Mouse (Mus musculus) hindbrain, embryonic 12.5 days (tissue): ENCODE measurements around the gene Brpf1. TPM values are rescaled to one million over a fixed set of nuclear protein-coding genes. Genes with fewer than 3 reads are reported as not detected.

Source experiments
- ATAC-seq: fragments of 200-750 bp; cut with Nextera tagmentation; 2 replicates; pipeline ENCODE4 v1.8.0; 2017; ENCODE audit warnings: moderate TSS enrichment; ENCODE audit not compliant: low FRiP score
- H3K27ac ChIP-seq: fragments of 300-500 bp; sonication (generic); 2 replicates; pipeline ENCODE4 v1.5.1; 2016; ENCODE audit warnings: mild to moderate bottlenecking
- H3K27me3 ChIP-seq: fragments of 300-500 bp; sonication (generic); 2 replicates; pipeline ENCODE4 v1.6.1; 2016; ENCODE audit warnings: mild to moderate bottlenecking
- H3K36me3 ChIP-seq: fragments of 300-500 bp; sonication (generic); 2 replicates; pipeline ENCODE4 v1.6.1; 2016; ENCODE audit warnings: mild to moderate bottlenecking
- H3K4me1 ChIP-seq: fragments of 300-500 bp; sonication (generic); 2 replicates; pipeline ENCODE4 v1.6.1; 2016
- H3K4me2 ChIP-seq: fragments of 300-500 bp; sonication (generic); replicated peaks from 2 replicates; pipeline ENCODE4 v1.6.1; 2016; ENCODE audit warnings: mild to moderate bottlenecking
- H3K4me3 ChIP-seq: fragments of 300-500 bp; sonication (generic); 2 replicates; pipeline ENCODE4 v1.5.1; 2016; ENCODE audit warnings: mild to moderate bottlenecking
- H3K9ac ChIP-seq: fragments of 300-500 bp; sonication (generic); 2 replicates; pipeline ENCODE4 v1.6.1; 2016; ENCODE audit warnings: mild to moderate bottlenecking, moderate library complexity
- H3K9me3 ChIP-seq: fragments of 300-500 bp; sonication (generic); replicated peaks from 2 replicates; pipeline ENCODE4 v1.6.1; 2016; ENCODE audit warnings: mild to moderate bottlenecking
- WGBS: fragments of 180-500 bp; shearing (Covaris S2); methylation state at CpG from one replicate; pipeline ENCODE4 v1.1.7; 2016; 5-methylcytosine and 5-hydroxymethylcytosine counted together
- polyA plus RNA-seq: library from polyadenylated mRNA; unstranded; fragments of >200 nt; fragmentation: Nextera tagmentation; extraction: Ambion mirVana; gene quantifications from 2 replicates; pipeline ENCODE4 v1.2.1, GENCODE M21; 2016

Brpf1 gene
- polyA plus RNA-seq, 1 experiment from 2014 or later = 28.2 TPM

DNA sequence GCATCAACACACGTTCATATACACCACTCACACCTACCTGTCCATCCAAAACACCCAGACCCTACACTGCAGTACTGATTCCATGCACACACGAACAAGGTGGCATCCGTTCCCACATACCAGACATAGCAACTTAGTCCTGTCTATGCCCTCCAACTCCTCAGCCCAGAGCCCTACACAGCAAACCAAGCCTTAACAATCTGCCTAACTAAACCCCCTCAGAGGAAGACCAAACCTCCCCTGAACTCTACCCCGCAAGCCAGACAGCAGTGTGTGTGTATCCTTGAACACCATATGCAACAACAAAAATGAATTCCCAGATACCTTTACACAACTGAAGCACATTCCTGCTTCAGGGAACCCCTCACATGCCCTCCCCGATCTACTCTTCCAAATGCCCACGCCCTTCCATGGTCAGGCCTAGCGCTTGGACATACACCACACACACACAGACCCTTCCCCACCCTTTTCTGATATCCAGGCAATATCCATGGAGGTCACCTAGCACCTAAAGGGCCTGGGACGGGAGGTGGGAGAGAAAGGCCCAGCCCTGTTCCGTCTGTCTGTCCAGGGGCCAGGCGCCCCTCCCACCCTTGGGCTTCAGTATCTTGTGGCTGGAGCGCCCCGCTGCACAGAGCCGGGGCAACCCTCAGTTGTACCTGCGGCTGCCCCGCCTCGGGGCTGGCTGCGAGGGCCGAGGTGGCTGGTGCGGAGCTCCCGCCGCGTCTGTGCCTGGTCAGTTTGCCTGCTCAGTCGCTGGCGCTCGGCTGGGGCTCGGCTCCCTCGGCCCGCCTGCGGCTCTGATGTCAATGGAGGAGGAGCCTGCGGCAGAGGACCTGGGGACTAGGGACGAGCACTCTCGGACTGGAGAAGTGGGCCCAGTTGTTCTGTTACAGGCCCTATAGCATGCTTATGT, 36.5 kb downstream of the Brpf1 start, which contains the start of gene Camk1:
Gene Camk1, minus strand, starts transcription at position 808 of the 916 bp plus-strand sequence.
- Histone ChIP-seq H3K4me2 (peak within 1 kb of the TSS; percentile 73), H3K4me3 (peak within 1 kb of the TSS; percentile 52), H3K27ac (no peak within 1 kb of the TSS), H3K9ac (peak within 1 kb of the TSS; percentile 80), H3K36me3 (peaks cover 11% of the 10 kb centered on the region), H3K9me3 (no peaks in the 10 kb centered on the region), H3K4me1 (peaks cover 25% of the 10 kb centered on the region), H3K27me3 (no peaks in the 10 kb centered on the region)
- WGBS = 17% methylated on average over 32 of the region's 32 CpGs
- peak; percentile 86 for ATAC-seq

DNA sequence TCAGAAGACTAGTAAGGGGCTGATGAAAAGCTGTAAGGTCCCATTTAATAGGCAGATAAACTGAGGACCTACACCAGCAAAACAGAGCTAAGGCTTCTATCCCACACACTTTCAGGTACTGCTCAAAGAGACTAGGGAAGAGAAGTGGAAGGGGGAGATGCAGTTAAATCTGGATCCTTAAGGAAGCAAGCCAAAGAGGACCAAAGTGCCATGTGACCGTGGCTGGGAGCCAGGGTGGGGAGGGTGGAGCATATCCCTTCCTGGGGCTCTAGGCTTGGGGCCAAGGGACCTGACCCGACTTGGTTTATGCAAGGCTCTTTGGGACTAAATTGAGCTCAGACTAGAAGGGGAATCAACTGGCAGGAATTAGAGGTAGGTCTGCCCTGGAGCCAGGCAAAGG, 37.4 kb downstream of the Brpf1 start:
- H3K36me3 ChIP-seq = peaks cover 11% of the 10 kb centered on the region
- H3K4me2 ChIP-seq = peak overlapping the region; percentile 73
- no peak overlapping the region for H3K27ac ChIP-seq
- peaks cover 25% of the 10 kb centered on the region for H3K4me1 ChIP-seq
- WGBS = 54% methylated on average over 2 of the region's 2 CpGs
- no peaks in the 10 kb centered on the region for H3K27me3 ChIP-seq
- H3K4me3 ChIP-seq = no peak overlapping the region
- H3K9me3 ChIP-seq = no peaks in the 10 kb centered on the region
- ATAC-seq = peak; percentile 32
- H3K9ac ChIP-seq = no peak overlapping the region

- H3K4me1 ChIP-seq = peaks cover 20% of the 10 kb centered on the region
- no peak for ATAC-seq
- no peak overlapping the region for H3K4me2 ChIP-seq
- no peak overlapping the region for H3K9ac ChIP-seq
- H3K27ac ChIP-seq = no peak overlapping the region
- H3K9me3 ChIP-seq = no peaks in the 10 kb centered on the region
- no peaks in the 10 kb centered on the region for H3K36me3 ChIP-seq
- WGBS = 84% methylated on average over 4 of the region's 4 CpGs
- no peaks in the 10 kb centered on the region for H3K27me3 ChIP-seq
- no peak overlapping the region for H3K4me3 ChIP-seq
Measured at GRCm38 (mm10) chr6:113346897-113347296, 40.0 kb downstream of the Brpf1 start.

GRCm38 (mm10) chr6:113350538-113350937, 43.6 kb downstream of the Brpf1 start:
- Histone ChIP-seq H3K9me3 (no peaks in the 10 kb centered on the region), H3K36me3 (no peaks in the 10 kb centered on the region), H3K27ac (no peak overlapping the region), H3K9ac (no peak overlapping the region), H3K27me3 (no peaks in the 10 kb centered on the region), H3K4me3 (no peak overlapping the region), H3K4me2 (no peak overlapping the region), H3K4me1 (no peaks in the 10 kb centered on the region)
- ATAC-seq = no peak

DNA sequence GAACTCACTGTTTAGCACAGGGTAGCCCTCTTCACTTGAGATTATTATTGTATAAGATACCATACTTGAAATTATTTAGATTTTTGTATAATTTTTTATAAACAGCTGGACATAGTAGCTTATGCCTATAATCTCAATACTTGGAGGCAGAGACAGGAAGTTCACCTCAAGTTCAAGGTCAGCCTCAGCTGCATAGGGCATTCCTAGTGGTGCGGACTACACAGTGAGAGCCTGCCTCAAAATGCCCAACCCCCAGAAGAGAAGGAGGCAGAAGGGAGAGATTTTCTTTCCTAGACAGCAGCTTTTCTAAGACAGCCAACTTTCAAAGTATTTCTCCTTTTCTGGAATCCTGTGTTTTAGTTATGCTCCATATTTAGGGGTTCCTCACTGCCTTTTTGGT, 44.2 kb downstream of the Brpf1 start:
- Histone ChIP-seq H3K27me3 (no peaks in the 10 kb centered on the region), H3K4me2 (no peak overlapping the region), H3K4me3 (no peak overlapping the region), H3K27ac (no peak overlapping the region), H3K9ac (no peak overlapping the region), H3K9me3 (no peaks in the 10 kb centered on the region), H3K36me3 (no peaks in the 10 kb centered on the region), H3K4me1 (no peaks in the 10 kb centered on the region)
- ATAC-seq = no peak
- WGBS = 79% methylated on average over 1 of the region's 1 CpGs

GRCm38 (mm10) chr6:113351653-113352052, 44.7 kb downstream of the Brpf1 start:
- H3K9ac ChIP-seq = no peak overlapping the region
- no peak for ATAC-seq
- 65% methylated on average over 10 of the region's 10 CpGs for WGBS
- no peaks in the 10 kb centered on the region for H3K36me3 ChIP-seq
- H3K4me2 ChIP-seq = no peak overlapping the region
- no peaks in the 10 kb centered on the region for H3K9me3 ChIP-seq
- H3K4me3 ChIP-seq = no peak overlapping the region
- no peaks in the 10 kb centered on the region for H3K4me1 ChIP-seq
- H3K27ac ChIP-seq = no peak overlapping the region
- no peaks in the 10 kb centered on the region for H3K27me3 ChIP-seq

GRCm38 (mm10) chr6:113352820-113353219, 45.9 kb downstream of the Brpf1 start:
- no peak for ATAC-seq
- Histone ChIP-seq H3K9ac (no peak overlapping the region), H3K9me3 (no peaks in the 10 kb centered on the region), H3K4me1 (no peaks in the 10 kb centered on the region), H3K36me3 (no peaks in the 10 kb centered on the region), H3K27ac (no peak overlapping the region), H3K4me2 (no peak overlapping the region), H3K4me3 (no peak overlapping the region), H3K27me3 (no peaks in the 10 kb centered on the region)
- WGBS = 80% methylated on average over 3 of the region's 3 CpGs

- no peak overlapping the region for H3K4me3 ChIP-seq
- H3K9me3 ChIP-seq = no peaks in the 10 kb centered on the region
- no peak overlapping the region for H3K27ac ChIP-seq
- no peaks in the 10 kb centered on the region for H3K36me3 ChIP-seq
- H3K4me2 ChIP-seq = no peak overlapping the region
- 73% methylated on average over 3 of the region's 3 CpGs for WGBS
- H3K27me3 ChIP-seq = no peaks in the 10 kb centered on the region; the same call in 1 of the 2 replicates
- no peak overlapping the region for H3K9ac ChIP-seq
- H3K4me1 ChIP-seq = no peaks in the 10 kb centered on the region
- ATAC-seq = no peak
Measured at GRCm38 (mm10) chr6:113353696-113354095, 46.8 kb downstream of the Brpf1 start.

GRCm38 (mm10) chr6:113361476-113361875, 54.5 kb downstream of the Brpf1 start:
- Histone ChIP-seq H3K4me2 (no peak overlapping the region), H3K9me3 (no peaks in the 10 kb centered on the region), H3K36me3 (peaks cover 4% of the 10 kb centered on the region; the same call in 1 of the 2 replicates), H3K27me3 (no peaks in the 10 kb centered on the region; the same call in 1 of the 2 replicates), H3K9ac (no peak overlapping the region), H3K4me3 (no peak overlapping the region), H3K27ac (no peak overlapping the region), H3K4me1 (no peaks in the 10 kb centered on the region)
- ATAC-seq = no peak
- 67% methylated on average over 4 of the region's 4 CpGs for WGBS

- Histone ChIP-seq H3K4me1 (no peaks in the 10 kb centered on the region), H3K9me3 (no peaks in the 10 kb centered on the region), H3K4me2 (no peak overlapping the region), H3K4me3 (no peak overlapping the region), H3K27me3 (no peaks in the 10 kb centered on the region; the same call in 1 of the 2 replicates), H3K27ac (no peak overlapping the region), H3K36me3 (peaks cover 11% of the 10 kb centered on the region), H3K9ac (no peak overlapping the region)
- WGBS = 95% methylated on average over 1 of the region's 1 CpGs
- ATAC-seq = no peak
Measured at GRCm38 (mm10) chr6:113362241-113362640, 55.3 kb downstream of the Brpf1 start.

GRCm38 (mm10) chr6:113364518-113365135, 57.7 kb downstream of the Brpf1 start:
- no peak for ATAC-seq
- no peaks in the 10 kb centered on the region for H3K4me1 ChIP-seq

GRCm38 (mm10) chr6:113366639-113367038, 59.7 kb downstream of the Brpf1 start:
- no peaks in the 10 kb centered on the region for H3K27me3 ChIP-seq
- H3K4me3 ChIP-seq = no peak overlapping the region
- no peaks in the 10 kb centered on the region for H3K4me1 ChIP-seq
- 90% methylated on average over 6 of the region's 6 CpGs for WGBS
- peaks cover 43% of the 10 kb centered on the region for H3K36me3 ChIP-seq
- no peak overlapping the region for H3K27ac ChIP-seq
- H3K9ac ChIP-seq = no peak overlapping the region
- ATAC-seq = no peak
- H3K9me3 ChIP-seq = no peaks in the 10 kb centered on the region
- H3K4me2 ChIP-seq = no peak overlapping the region

More at GRCm38 (mm10) chr6:113364518-113365135, 57.7 kb downstream of the Brpf1 start:
- Histone ChIP-seq H3K27ac (no peak overlapping the region), H3K36me3 (peaks cover 23% of the 10 kb centered on the region), H3K27me3 (no peaks in the 10 kb centered on the region), H3K9me3 (no peaks in the 10 kb centered on the region), H3K4me3 (no peak overlapping the region), H3K9ac (no peak overlapping the region), H3K4me2 (no peak overlapping the region)
- WGBS = 71% methylated on average over 8 of the region's 8 CpGs
